Mouse (Mus musculus) lung, postnatal 0 days (tissue): ENCODE data around the gene Trim29.

Experiments
- CTCF ChIP-seq: IDR thresholded peaks from 2 replicates; pipeline ENCODE4 v1.5.1; 2016; ENCODE audit warnings: antibody characterized with exemption, mild to moderate bottlenecking
- EP300 ChIP-seq: IDR thresholded peaks from 2 replicates; pipeline ENCODE4 v1.6.1; 2016; ENCODE audit warnings: antibody characterized with exemption, mild to moderate bottlenecking, control low read depth

DNA sequence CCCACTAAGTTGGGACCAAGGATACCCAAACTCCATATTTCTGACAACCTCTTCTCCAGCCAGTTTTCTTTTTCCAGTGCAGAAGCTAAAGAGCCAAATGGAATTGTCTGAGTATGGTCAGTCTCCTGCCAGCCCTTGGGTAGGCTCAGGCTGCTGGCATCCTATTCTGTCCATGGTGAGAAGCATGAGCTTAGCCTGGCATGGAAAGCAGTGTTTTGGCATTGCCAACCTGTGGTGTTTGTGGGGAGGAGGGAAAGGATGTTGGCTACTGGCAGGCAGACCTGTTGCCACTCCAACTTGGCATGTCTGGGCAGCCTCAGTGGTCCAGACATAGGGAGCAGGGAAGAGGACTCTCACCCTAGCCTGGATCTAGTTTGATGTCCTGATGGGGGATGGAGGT is 46.4 kb downstream of the Trim29 start:
- TF ChIP-seq CTCF, result no peak
- TF ChIP-seq EP300, result no peak
